Mouse (Mus musculus) adrenal gland (tissue): ENCODE data around the gene Scpep1.
"Not testable (repeated sequence)": the region's sequence is repeated elsewhere in the genome, so short reads cannot be mapped to it uniquely, and the experiment has no call there.

Source experiments
- intact Hi-C: fragments of 180-260 bp; cut with DNase I; formaldehyde crosslinking; loops from one replicate; pipeline ENCODE4 v1.15.1; 2025

The Scpep1 gene

GRCm38 (mm10) chr11:88931692-88932530, 23.4 kb downstream of the Scpep1 start:
- intact Hi-C loops, result no loop called here

- intact Hi-C loops, result no loop called here
Measured at GRCm38 (mm10) chr11:88926566-88926965, 28.7 kb downstream of the Scpep1 start.

GRCm38 (mm10) chr11:88909388-88910036, 45.8 kb downstream of the Scpep1 start:
- intact Hi-C loops, result no loop called here

GRCm38 (mm10) chr11:88908557-88909211, 46.6 kb downstream of the Scpep1 start:
- intact Hi-C loops, result no loop called here

- intact Hi-C loops, result no loop called here
Measured at GRCm38 (mm10) chr11:88907886-88908285, 47.4 kb downstream of the Scpep1 start.

GRCm38 (mm10) chr11:88905621-88906020, 49.6 kb downstream of the Scpep1 start:
- intact Hi-C loops, result no loop called here

GRCm38 (mm10) chr11:88904080-88904479, 51.2 kb downstream of the Scpep1 start:
- intact Hi-C loops, result loop anchor here (5.0 kb wide), 1 partner anchor 63 kb away; the partner anchor contains the start of gene Elobl

- intact Hi-C loops, result loop anchor here (5.0 kb wide), 1 partner anchor 65 kb away; the partner anchor contains the start of gene Elobl
Measured at GRCm38 (mm10) chr11:88902762-88903161, 52.5 kb downstream of the Scpep1 start.

GRCm38 (mm10) chr11:88901341-88901802, 53.9 kb downstream of the Scpep1 start:
- intact Hi-C loops, result loop anchor here (5.0 kb wide), 1 partner anchor 66 kb away; the partner anchor contains the start of gene Elobl

GRCm38 (mm10) chr11:88899561-88899960, 55.7 kb downstream of the Scpep1 start:
- intact Hi-C loops, result no loop called here

- intact Hi-C loops, result no loop called here
Measured at GRCm38 (mm10) chr11:88898380-88898763, 56.9 kb downstream of the Scpep1 start.

GRCm38 (mm10) chr11:88897624-88898379, 57.5 kb downstream of the Scpep1 start:
- intact Hi-C loops, result no loop called here

GRCm38 (mm10) chr11:88895800-88896232, 59.4 kb downstream of the Scpep1 start:
- intact Hi-C loops, result not testable (repeated sequence)

GRCm38 (mm10) chr11:88895235-88895634, 60.0 kb downstream of the Scpep1 start:
- intact Hi-C loops, result not testable (repeated sequence)

- intact Hi-C loops, result not testable (repeated sequence)
Measured at GRCm38 (mm10) chr11:88894279-88894678, 61.0 kb downstream of the Scpep1 start.

- intact Hi-C loops, result not testable (repeated sequence)
Measured at GRCm38 (mm10) chr11:88893501-88893900, 61.8 kb downstream of the Scpep1 start.

GRCm38 (mm10) chr11:88892789-88893188, 62.5 kb downstream of the Scpep1 start:
- intact Hi-C loops, result not testable (repeated sequence)

- intact Hi-C loops, result not testable (repeated sequence)
Measured at GRCm38 (mm10) chr11:88891921-88892561, 63.2 kb downstream of the Scpep1 start.

- intact Hi-C loops, result not testable (repeated sequence)
Measured at GRCm38 (mm10) chr11:88891446-88891845, 63.8 kb downstream of the Scpep1 start.

- intact Hi-C loops, result not testable (repeated sequence)
Measured at GRCm38 (mm10) chr11:88890904-88891303, 64.4 kb downstream of the Scpep1 start.
